Mouse (Mus musculus) heart, adult 2 months (tissue): ENCODE measurements around the gene Sf3a3.

ENCODE experiments used
- CTCF ChIP-seq: fragments of 200-600 bp; IDR thresholded peaks from 2 replicates; pipeline ENCODE4 v1.8.1; 2022; ENCODE audit warnings: antibody characterized with exemption, mild to moderate bottlenecking, moderate library complexity
- EP300 ChIP-seq: fragments of 200-500 bp; IDR thresholded peaks from 2 replicates; pipeline ENCODE4 v1.6.1; 2011; ENCODE audit warnings: low read depth, low read length, control low read depth; ENCODE audit not compliant: insufficient read depth
- POLR2A ChIP-seq: fragments of 200-500 bp; IDR thresholded peaks from 2 replicates; pipeline ENCODE4 v1.6.1; 2011; ENCODE audit warnings: mild to moderate bottlenecking, low read depth, low read length, control low read depth; ENCODE audit not compliant: insufficient read depth

- TF ChIP-seq POLR2A (no peak), CTCF (no peak), EP300 (no peak)
Measured at GRCm38 (mm10) chr4:124674334-124675032, 40.1 kb upstream of the Sf3a3 start.
